Mouse (Mus musculus): ENCODE data around the gene Dnaja4. TPM values are rescaled to one million over a fixed set of nuclear protein-coding genes. Genes with fewer than 3 reads are reported as not detected.
A peak's percentile ranks its signal among the peaks of the same experiment; 100 is the strongest.
"Not testable (repeated sequence)": the region's sequence is repeated elsewhere in the genome, so short reads cannot be mapped to it uniquely, and the experiment has no call there.

Dnaja4 gene
- polyA plus RNA-seq, 1 experiment from 2014 or later = 11.7 TPM

- Histone ChIP-seq H3K27ac (ENCODE audit: low read depth, low read length) (no peak overlapping the region), H3K27me3 (replicated peaks; ENCODE audit: control insufficient read depth, insufficient read depth, low read length) (peaks cover 2% of the 10 kb centered on the region; the same call in 1 of the 2 replicates), H3K4me2 (no peak overlapping the region), H3K36me3 (ENCODE audit: control insufficient read depth, insufficient read depth, low read length) (no peaks in the 10 kb centered on the region), H3K4me3 (ENCODE audit: low read depth, low read length) (no peak overlapping the region), H3K4me1 (replicated peaks; ENCODE audit: control insufficient read depth, insufficient read depth, low read length) (no peaks in the 10 kb centered on the region; the same call in 1 of the 2 replicates), H3K9me3 (ENCODE audit: control insufficient read depth, low read length) (no peaks in the 10 kb centered on the region), H3K9ac (ENCODE audit: low read depth, low read length) (no peak overlapping the region)
- WGBS = 70% methylated on average over 8 of the region's 8 CpGs
- no peak for DNase-seq (ENCODE audit: low spot score)
- ATAC-seq (replicated peaks; ENCODE audit: low FRiP score) = no peak
Observed at GRCm38 (mm10) chr9:54689446-54689845, 9.2 kb upstream of the Dnaja4 start.

DNA sequence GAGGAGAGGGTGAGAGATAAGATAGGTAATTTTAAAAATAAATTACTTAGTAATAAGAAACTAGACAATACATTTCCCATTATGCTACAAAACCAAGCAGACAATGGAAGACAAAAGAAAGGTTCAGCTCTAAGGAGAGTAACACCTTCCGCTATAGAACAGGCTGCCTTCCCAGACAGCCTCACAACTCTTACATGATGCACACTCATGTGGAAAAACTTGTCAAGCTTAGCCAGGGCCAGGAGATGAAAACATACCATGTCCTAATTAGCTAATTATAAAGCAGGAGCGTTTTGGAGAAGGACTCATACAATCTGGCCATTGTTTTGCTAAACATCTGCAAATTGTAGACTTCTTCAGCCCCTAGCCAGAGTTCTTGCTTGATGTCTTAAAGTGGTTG, 8.0 kb upstream of the Dnaja4 start:
- H3K27me3 ChIP-seq (replicated peaks; ENCODE audit: control insufficient read depth, insufficient read depth, low read length); DNase-seq (ENCODE audit: low spot score); ATAC-seq (replicated peaks; ENCODE audit: low FRiP score); H3K27ac ChIP-seq (ENCODE audit: low read depth, low read length); H3K4me3 ChIP-seq (ENCODE audit: low read depth, low read length); H3K4me2 ChIP-seq; H3K4me1 ChIP-seq (replicated peaks; ENCODE audit: control insufficient read depth, insufficient read depth, low read length); H3K36me3 ChIP-seq (ENCODE audit: control insufficient read depth, insufficient read depth, low read length); H3K9ac ChIP-seq (ENCODE audit: low read depth, low read length); H3K9me3 ChIP-seq (ENCODE audit: control insufficient read depth, low read length): not testable (repeated sequence)
- 83% methylated on average over 2 of the region's 2 CpGs for WGBS

DNA sequence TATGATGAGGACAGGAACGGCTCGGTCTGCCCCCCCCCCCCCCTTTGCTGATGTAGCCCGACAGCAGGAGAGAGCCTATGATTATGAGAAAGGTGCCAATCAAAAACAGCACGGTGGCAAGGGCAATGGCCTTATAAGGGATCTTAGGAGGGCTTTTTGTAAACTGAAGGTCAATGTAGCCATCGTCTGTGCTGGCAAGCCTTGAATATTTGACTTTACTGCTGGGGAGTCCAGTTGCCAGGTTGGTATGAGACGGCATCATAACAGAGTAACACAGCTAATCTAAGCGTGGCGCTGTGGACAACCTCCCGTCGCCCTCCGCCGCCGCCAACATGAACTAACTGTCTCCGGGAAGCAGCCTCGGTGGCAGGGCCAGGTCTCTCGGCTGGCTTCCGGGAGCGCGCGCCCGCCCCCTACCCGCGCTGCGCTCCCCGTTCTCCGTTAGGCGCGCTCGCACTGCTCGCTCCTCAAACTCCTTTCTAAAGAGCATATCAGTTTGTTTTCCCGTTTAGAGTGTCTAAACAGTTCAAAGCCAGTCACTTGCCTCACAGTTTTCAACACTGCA, 7.3 kb upstream of the Dnaja4 start:
- H3K27ac ChIP-seq (ENCODE audit: low read depth, low read length); H3K27me3 ChIP-seq (replicated peaks; ENCODE audit: control insufficient read depth, insufficient read depth, low read length); H3K36me3 ChIP-seq (ENCODE audit: control insufficient read depth, insufficient read depth, low read length); H3K4me1 ChIP-seq (replicated peaks; ENCODE audit: control insufficient read depth, insufficient read depth, low read length); H3K9me3 ChIP-seq (ENCODE audit: control insufficient read depth, low read length): not testable (repeated sequence)
- Histone ChIP-seq H3K4me3 (ENCODE audit: low read depth, low read length) (peak overlapping the region; percentile 42), H3K4me2 (peak overlapping the region; percentile 70), H3K9ac (ENCODE audit: low read depth, low read length) (peak overlapping the region; percentile 57)
- DNase-seq (ENCODE audit: low spot score) = peak; percentile 64
- ATAC-seq (replicated peaks; ENCODE audit: low FRiP score) = peak; percentile 78
- 4% methylated on average over 31 of the region's 31 CpGs for WGBS

DNA sequence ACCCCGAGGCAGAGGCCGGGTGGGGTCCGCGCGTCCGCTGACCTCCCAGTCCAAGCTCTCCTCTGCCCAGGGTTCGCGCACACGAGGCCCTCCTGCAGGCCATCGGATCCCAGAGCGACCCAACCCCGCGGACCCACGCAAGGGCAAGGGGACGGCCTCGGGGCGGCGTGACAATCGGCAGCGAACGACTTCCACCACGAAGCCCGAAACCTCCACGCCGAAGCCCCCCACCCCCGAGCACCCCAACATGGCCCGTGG, 343 bp downstream of the Dnaja4 start:
- ATAC-seq (replicated peaks; ENCODE audit: low FRiP score) (peak; percentile 19; the same call in 1 of the 2 replicates), DNase-seq (ENCODE audit: low spot score) (no peak)
- Histone ChIP-seq H3K4me1 (replicated peaks; ENCODE audit: control insufficient read depth, insufficient read depth, low read length) (peaks cover 23% of the 10 kb centered on the region), H3K4me3 (ENCODE audit: low read depth, low read length) (peak overlapping the region; percentile 74), H3K36me3 (ENCODE audit: control insufficient read depth, insufficient read depth, low read length) (no peaks in the 10 kb centered on the region), H3K27ac (ENCODE audit: low read depth, low read length) (peak overlapping the region; percentile 85), H3K4me2 (peak overlapping the region; percentile 92), H3K9ac (ENCODE audit: low read depth, low read length) (peak overlapping the region; percentile 85), H3K27me3 (replicated peaks; ENCODE audit: control insufficient read depth, insufficient read depth, low read length) (peaks cover 37% of the 10 kb centered on the region), H3K9me3 (ENCODE audit: control insufficient read depth, low read length) (no peaks in the 10 kb centered on the region)
- WGBS = 13% methylated on average over 27 of the region's 27 CpGs

DNA sequence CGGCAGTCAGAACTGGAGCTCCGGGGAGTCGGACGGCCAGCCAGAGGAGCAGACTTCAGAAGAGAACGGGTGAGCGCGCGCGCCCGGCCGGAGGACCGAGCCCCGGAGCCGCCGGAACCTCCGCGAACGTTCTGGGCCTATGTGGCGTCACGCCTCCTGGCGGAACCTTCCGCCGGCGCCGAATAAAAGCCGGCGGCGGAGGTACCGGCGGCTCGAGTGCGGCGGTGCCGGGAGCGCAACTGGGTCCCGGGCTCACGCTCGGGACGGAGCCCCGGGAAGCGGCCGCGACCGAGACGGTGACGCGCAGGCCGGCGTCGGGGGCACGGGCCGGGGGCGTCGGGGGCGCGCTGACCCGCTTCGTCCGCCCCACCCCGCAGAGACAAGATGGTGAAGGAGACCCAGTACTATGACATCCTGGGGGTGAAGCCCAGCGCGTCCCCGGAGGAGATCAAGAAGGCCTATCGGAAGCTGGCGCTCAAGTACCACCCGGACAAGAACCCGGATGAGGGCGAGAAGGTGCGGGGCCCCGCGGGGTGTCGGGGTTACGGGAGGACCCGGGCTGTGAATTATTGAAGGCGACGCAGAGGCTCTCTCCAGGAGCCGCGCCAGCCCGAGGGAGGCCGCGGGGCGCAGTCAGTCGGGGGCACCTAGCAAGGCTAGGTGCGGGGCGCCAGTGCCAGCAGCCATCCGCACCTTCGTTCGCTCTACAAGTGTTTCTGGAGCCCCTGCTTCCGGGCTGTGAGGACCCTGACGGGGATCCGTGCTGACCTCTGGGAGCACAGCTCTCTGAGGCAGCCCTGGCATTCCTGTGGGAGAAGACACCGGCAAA, 886 bp downstream of the Dnaja4 start:
- DNase-seq (ENCODE audit: low spot score) = peak; percentile 64
- Histone ChIP-seq H3K27ac (ENCODE audit: low read depth, low read length) (peak overlapping the region; percentile 85), H3K4me3 (ENCODE audit: low read depth, low read length) (peak overlapping the region; percentile 74), H3K9ac (ENCODE audit: low read depth, low read length) (peak overlapping the region; percentile 85), H3K27me3 (replicated peaks; ENCODE audit: control insufficient read depth, insufficient read depth, low read length) (peaks cover 34% of the 10 kb centered on the region), H3K9me3 (ENCODE audit: control insufficient read depth, low read length) (no peaks in the 10 kb centered on the region), H3K36me3 (ENCODE audit: control insufficient read depth, insufficient read depth, low read length) (no peaks in the 10 kb centered on the region), H3K4me1 (replicated peaks; ENCODE audit: control insufficient read depth, insufficient read depth, low read length) (peaks cover 25% of the 10 kb centered on the region), H3K4me2 (peak overlapping the region; percentile 92)
- WGBS = under 1% methylated on average over 92 of the region's 92 CpGs
- ATAC-seq (replicated peaks; ENCODE audit: low FRiP score) = peak; percentile 37

DNA sequence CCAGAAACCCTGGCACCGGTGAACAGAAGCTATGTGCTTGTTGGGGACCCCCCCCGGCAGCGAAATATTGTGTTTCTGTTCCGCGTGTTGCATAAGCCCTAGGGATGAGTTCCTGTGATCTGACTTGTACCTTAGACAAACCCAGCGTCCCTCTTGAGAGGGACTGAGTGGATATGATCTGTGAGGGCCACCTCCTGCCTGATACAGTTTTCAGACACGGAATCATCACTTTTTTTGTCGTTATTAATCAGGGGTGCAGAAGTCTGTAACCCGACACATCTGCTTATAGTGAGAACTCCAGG, 1.5 kb downstream of the Dnaja4 start:
- Histone ChIP-seq H3K9me3 (ENCODE audit: control insufficient read depth, low read length) (no peaks in the 10 kb centered on the region), H3K4me3 (ENCODE audit: low read depth, low read length) (peak overlapping the region; percentile 74), H3K36me3 (ENCODE audit: control insufficient read depth, insufficient read depth, low read length) (no peaks in the 10 kb centered on the region), H3K4me2 (peak overlapping the region; percentile 92), H3K4me1 (replicated peaks; ENCODE audit: control insufficient read depth, insufficient read depth, low read length) (peaks cover 31% of the 10 kb centered on the region), H3K9ac (ENCODE audit: low read depth, low read length) (peak overlapping the region; percentile 85), H3K27ac (ENCODE audit: low read depth, low read length) (0 out of 2 replicates have a peak overlapping the region, but pooled peaks have one; percentile 28), H3K27me3 (replicated peaks; ENCODE audit: control insufficient read depth, insufficient read depth, low read length) (peaks cover 32% of the 10 kb centered on the region)
- 21% methylated on average over 9 of the region's 9 CpGs for WGBS
- DNase-seq (ENCODE audit: low spot score) = no peak
- no peak for ATAC-seq (replicated peaks; ENCODE audit: low FRiP score)

DNA sequence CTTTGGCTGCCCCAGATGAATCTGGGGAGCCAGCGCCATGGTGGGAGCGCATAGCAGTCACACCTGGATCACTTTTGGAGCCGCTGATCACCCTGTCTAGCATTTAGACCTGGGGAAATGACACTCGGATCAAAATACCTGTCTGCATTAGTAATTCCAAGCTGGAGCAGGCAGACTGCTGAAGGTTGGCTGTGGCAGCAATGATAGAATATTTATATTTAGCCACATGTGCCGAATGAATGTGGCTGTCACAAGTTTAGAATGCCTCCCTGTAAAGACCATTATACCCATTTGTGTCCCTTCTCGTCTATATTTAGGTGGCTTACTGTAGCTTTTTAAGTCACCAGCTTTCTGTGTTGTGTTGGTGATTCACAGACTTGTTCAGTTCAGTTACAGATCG, 2.1 kb downstream of the Dnaja4 start:
- H3K9me3 ChIP-seq (ENCODE audit: control insufficient read depth, low read length) = no peaks in the 10 kb centered on the region
- H3K27me3 ChIP-seq (replicated peaks; ENCODE audit: control insufficient read depth, insufficient read depth, low read length) = peaks cover 32% of the 10 kb centered on the region
- no peak for DNase-seq (ENCODE audit: low spot score)
- H3K4me3 ChIP-seq (ENCODE audit: low read depth, low read length) = peak overlapping the region; percentile 74; the same call in 1 of the 2 replicates
- no peak for ATAC-seq (replicated peaks; ENCODE audit: low FRiP score)
- 0 out of 2 replicates have a peak overlapping the region, but pooled peaks have one; percentile 85 for H3K9ac ChIP-seq (ENCODE audit: low read depth, low read length)
- peaks cover 37% of the 10 kb centered on the region for H3K4me1 ChIP-seq (replicated peaks; ENCODE audit: control insufficient read depth, insufficient read depth, low read length)
- H3K4me2 ChIP-seq = peak overlapping the region; percentile 92
- H3K27ac ChIP-seq (ENCODE audit: low read depth, low read length) = no peak overlapping the region
- no peaks in the 10 kb centered on the region for H3K36me3 ChIP-seq (ENCODE audit: control insufficient read depth, insufficient read depth, low read length)
- 71% methylated on average over 7 of the region's 7 CpGs for WGBS

- Histone ChIP-seq H3K9ac (ENCODE audit: low read depth, low read length) (no peak overlapping the region), H3K4me3 (ENCODE audit: low read depth, low read length) (no peak overlapping the region), H3K27ac (ENCODE audit: low read depth, low read length) (no peak overlapping the region), H3K36me3 (ENCODE audit: control insufficient read depth, insufficient read depth, low read length) (no peaks in the 10 kb centered on the region), H3K9me3 (ENCODE audit: control insufficient read depth, low read length) (no peaks in the 10 kb centered on the region), H3K4me2 (peak overlapping the region; percentile 18; the same call in 1 of the 2 replicates), H3K4me1 (replicated peaks; ENCODE audit: control insufficient read depth, insufficient read depth, low read length) (peaks cover 38% of the 10 kb centered on the region), H3K27me3 (replicated peaks; ENCODE audit: control insufficient read depth, insufficient read depth, low read length) (peaks cover 31% of the 10 kb centered on the region)
- ATAC-seq (replicated peaks; ENCODE audit: low FRiP score) (no peak), DNase-seq (ENCODE audit: low spot score) (no peak)
- 81% methylated on average over 2 of the region's 2 CpGs for WGBS
Observed at GRCm38 (mm10) chr9:54702581-54702980, 3.9 kb downstream of the Dnaja4 start.

DNA sequence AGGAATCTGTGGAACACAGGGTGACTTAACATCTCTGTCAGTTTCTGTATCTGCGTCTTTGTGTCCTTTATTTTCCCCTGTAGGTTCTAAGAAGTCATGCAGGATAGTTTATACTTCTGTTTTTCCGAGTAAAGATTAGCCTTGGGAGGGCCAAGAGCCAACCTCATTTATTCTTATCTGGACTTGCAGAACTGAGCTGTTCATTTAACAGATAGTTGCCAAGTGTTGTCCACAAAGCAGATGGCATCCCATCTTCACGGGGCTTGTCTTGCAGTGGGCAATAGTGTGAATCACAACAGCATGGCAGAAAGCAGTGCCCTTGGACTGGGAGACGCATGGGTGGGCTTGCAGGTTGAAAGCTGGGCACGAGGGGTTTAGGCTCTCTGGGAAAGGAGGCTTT, 5.7 kb downstream of the Dnaja4 start:
- Histone ChIP-seq H3K27ac (ENCODE audit: low read depth, low read length) (peak overlapping the region; percentile 89; the same call in 1 of the 2 replicates), H3K27me3 (replicated peaks; ENCODE audit: control insufficient read depth, insufficient read depth, low read length) (peaks cover 22% of the 10 kb centered on the region), H3K4me3 (ENCODE audit: low read depth, low read length) (no peak overlapping the region), H3K4me1 (replicated peaks; ENCODE audit: control insufficient read depth, insufficient read depth, low read length) (peaks cover 37% of the 10 kb centered on the region), H3K9me3 (ENCODE audit: control insufficient read depth, low read length) (no peaks in the 10 kb centered on the region), H3K4me2 (peak overlapping the region; percentile 52), H3K36me3 (ENCODE audit: control insufficient read depth, insufficient read depth, low read length) (no peaks in the 10 kb centered on the region), H3K9ac (ENCODE audit: low read depth, low read length) (no peak overlapping the region)
- ATAC-seq (replicated peaks; ENCODE audit: low FRiP score) (peak; percentile 81), DNase-seq (ENCODE audit: low spot score) (no peak)
- 45% methylated on average over 5 of the region's 5 CpGs for WGBS
